Mouse (Mus musculus): ENCODE results near the gene Rnase12.
"Not testable (repeated sequence)": the region's sequence is repeated elsewhere in the genome, so short reads cannot be mapped to it uniquely, and the experiment has no call there.

Rnase12 gene

DNA sequence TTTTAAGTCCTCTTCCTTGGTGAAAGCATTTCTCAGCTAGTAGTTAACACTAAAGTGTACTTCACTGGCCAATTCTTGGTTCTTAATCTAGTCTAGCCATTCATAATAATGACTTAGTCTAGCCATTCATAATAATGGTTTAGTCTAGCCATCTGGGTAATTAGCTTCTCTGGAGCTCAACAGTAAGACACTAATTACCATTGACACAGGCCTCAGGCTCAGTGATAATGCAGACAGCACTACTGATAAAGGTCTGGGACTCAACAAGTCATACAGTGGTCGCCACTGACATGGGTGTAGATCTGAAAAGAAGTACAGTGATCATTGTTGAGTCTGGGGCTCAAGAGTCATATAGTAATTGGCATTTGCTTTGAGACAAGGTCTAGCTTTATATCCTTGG lies 32.6 kb downstream of the Rnase12 start:
- no peak for DNase-seq (ENCODE audit: extremely low spot score, low read depth, low spot score)

DNA sequence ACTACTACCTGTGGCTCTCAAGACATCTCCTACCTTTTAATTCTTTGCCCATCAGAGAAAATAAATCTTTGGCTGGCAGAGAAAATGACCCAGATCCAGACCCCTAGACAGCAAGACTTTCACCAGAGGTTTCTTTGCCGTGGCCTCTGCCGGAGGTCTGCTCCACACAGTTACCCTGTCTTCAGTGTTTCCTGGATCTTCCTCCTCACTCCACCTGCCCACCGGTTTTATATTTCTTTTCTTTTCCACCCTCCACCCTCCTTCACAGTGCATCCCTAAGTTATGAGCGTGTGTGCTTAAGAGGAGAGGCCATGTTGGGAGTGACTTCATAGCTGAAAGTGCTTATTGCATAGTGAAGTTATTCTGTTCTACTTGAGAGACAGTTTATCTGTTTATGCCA lies 34.0 kb downstream of the Rnase12 start:
- no peak for DNase-seq (ENCODE audit: extremely low spot score, low read depth, low spot score)

DNA sequence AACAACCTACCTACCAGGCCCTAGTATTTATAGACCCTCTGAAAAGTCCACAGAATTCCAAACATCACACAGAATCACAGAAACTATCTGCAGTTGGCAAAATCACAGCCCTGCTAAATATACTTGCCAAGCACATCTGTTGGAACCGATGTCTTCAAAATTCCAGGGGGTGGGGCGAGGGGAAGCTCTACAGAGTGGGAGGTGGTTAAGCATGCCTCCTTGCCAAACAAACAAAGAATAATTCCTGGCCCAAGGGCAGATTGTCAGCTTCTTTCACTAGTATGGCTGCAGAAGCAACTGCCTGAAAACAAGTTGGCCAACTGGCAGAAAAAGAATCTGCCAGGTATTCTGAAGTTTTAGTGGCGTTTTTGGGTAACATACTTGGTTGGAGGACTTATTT lies 40.2 kb downstream of the Rnase12 start:
- DNase-seq (ENCODE audit: extremely low spot score, low read depth, low spot score), result no peak

DNA sequence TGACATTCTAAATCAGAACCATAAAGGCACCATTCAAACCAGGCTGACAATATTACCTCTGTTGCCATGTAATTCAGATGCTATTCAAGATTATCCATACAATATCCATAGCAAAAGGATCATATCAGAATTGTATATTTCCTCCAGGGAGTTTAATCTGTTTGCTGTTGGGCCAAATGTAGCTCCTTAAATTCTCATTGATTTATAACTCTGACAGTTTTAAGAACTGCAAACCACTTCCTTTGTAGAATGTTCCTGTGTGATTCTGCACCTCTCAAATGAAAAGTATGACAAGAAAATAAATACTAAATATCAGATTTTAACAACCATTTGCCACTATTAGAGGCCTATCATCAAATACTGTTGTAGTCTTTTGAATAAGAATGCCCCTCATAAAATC lies 41.7 kb downstream of the Rnase12 start:
- DNase-seq (ENCODE audit: extremely low spot score, low read depth, low spot score), result no peak

DNA sequence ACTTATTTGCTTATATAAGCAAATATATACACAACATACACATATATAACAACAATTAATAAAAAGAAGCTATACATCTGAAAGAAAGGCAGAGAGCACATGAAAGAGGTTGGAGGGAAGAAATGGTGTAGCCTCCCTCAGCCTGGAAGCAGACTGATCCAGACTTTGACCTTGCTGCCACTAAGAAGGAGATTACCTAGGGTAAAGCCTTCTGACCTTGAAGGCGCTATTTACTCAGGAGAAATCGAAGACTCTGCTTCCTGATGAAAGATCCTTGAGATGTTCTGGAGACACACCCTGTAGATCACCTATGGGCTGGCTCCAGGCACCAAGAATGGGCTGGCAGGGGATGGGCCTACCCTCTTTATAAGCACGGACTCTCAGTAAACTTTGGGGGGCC lies 42.7 kb downstream of the Rnase12 start:
- DNase-seq (ENCODE audit: extremely low spot score, low read depth, low spot score), result not testable (repeated sequence)

DNA sequence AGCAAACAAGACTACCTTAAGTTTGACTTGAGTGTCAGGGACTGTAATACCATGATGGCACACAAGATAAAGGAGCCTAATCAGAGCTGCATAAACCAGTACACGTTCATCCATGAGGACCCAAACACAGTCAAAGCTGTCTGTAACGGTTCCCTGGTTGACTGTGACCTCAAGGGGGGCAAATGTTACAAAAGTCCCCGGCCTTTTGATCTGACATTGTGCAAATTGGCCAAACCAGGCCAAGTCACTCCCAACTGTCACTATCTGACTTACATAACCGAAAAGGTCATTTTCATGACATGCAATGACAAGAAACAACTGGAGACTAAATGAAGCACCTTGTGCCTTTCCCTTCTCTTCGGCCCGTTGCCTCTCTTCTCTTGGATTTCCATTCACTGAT lies 47.9 kb downstream of the Rnase12 start:
- no peak for DNase-seq (ENCODE audit: extremely low spot score, low read depth, low spot score)

DNA sequence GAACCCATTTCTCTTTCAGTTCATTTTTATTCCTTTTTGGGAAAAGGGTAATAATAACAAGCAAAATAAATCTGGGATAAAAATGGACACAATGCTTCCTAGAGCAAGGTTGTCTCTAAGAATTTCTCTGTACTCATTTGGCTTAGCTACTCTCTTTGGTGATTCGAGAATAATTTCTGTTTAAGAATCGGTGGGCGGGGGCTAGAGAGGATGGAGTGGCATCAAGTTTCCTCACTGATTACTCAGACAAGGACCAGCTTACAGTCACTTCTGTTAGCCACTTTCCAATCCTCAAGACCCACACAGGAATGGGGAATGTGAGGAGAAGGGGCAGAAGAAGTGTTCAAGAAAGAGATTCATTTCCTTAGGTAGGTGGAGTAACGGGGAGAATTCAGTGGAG lies 48.7 kb downstream of the Rnase12 start:
- DNase-seq (ENCODE audit: extremely low spot score, low read depth, low spot score), result no peak

DNA sequence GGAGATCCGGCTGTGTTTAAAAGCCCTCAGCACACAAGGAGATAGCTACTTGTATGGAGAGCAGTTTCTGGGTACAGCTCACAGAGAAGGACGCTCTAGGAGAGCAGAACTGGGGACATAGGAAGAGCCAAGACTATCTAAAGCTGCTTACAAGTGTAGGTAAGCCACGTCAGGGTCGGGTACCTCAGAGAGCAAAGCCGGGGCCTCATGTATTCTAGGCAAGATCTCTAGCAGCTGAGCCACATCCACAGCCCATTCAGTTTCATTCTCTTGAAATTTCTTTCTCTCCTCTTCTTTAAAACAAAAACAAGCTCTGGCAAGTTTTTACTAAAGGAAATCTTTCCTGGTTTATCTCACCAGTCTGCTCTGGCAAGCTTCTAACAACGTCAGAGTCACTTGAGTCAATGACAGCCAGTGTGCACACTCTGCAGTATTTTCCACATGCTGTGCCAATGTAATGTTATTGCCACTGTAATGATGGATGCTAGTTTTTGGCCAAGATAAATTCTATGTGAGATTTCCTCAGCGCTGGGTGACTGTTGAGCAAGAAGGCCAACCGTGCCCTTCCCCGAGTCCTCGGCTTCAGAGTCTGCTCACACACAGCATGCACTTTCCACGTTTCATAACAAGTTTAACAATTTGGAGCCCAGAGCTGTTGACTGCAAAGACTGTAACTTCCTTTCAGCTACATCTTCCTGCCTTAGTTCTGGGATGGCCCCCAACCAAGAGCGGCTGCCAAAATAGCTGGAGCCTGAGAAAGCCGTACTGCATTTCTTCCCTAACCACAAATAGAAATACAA lies 49.3 kb downstream of the Rnase12 start:
- no peak for DNase-seq (ENCODE audit: extremely low spot score, low read depth, low spot score)

DNA sequence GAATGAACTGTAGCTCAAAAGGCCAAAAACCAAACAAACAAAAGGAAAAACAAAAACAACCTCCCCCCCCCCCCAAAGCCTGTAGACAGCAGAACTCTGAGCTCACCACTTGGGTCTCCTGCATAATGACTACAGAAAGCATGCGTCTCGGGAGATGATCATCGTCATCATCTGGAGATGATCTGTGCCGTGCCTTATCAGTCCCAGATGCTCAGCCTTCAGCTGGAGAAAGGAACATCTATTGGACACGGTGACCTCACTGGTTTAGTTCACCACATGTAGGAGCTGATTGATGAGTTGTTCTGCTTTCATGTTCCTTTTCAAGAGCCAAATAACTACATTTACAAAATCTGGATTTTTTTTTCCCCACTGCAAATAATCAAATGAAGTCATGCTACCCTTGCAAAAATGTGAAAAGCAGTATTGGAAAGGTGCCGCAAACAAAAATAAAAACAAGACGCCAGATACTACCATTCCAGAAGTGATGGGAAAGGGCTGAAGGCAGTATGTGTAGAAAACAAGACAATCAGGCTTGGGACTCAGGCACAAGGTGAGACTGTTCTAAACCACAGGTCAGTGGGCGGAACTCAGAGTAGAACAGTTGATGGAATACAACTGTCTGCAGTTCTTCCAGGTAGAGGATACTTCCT lies 50.2 kb downstream of the Rnase12 start, which contains the start of gene Rnase10:
Rnase10 (plus strand) TSS at position 600 of the 650 bp plus-strand sequence.
- no peak for DNase-seq (ENCODE audit: extremely low spot score, low read depth, low spot score)

Data from hindlimb bud, embryonic 11.5 days (tissue).